ENCODE assay signal across 41 mouse cellular contexts in genomic region chr4:63759931-63760330, GRCm38 (mm10). TPM values are rescaled to one million over a fixed set of nuclear protein-coding genes. Genes with fewer than 3 reads are reported as not detected.
"Had no signal": no experiment of that assay in that cellular context is flagged by ENCODE, and none has a peak within 500 bp of the region (broad histone marks: within the 10 kb centered on the region; RNA-seq: fewer than 3 reads in every experiment).

No protein-coding gene starts in this region.

- H3K4me3 ChIP-seq: heart, embryonic 12.5 days; heart, embryonic 13.5 days; heart, embryonic 15.5 days; hindbrain, embryonic 10.5 days; hindbrain, embryonic 12.5 days; hindbrain, embryonic 15.5 days; intestine, embryonic 15.5 days; kidney, embryonic 15.5 days; layer of hippocampus, adult 2 months; left cerebral cortex, adult 2 months had no signal

- H3K9ac ChIP-seq: heart, embryonic 12.5 days; heart, embryonic 13.5 days; heart, embryonic 15.5 days; hindbrain, embryonic 12.5 days; hindbrain, embryonic 14.5 days; hindbrain, embryonic 15.5 days; intestine, embryonic 15.5 days; kidney, embryonic 15.5 days had no signal

- H3K27ac ChIP-seq: heart, embryonic 13.5 days; heart, embryonic 15.5 days; hindbrain, embryonic 10.5 days; hindbrain, embryonic 12.5 days; hindbrain, embryonic 14.5 days; hindbrain, embryonic 15.5 days; hindbrain, postnatal 0 days; intestine, embryonic 15.5 days; kidney, embryonic 15.5 days; kidney, postnatal 0 days; layer of hippocampus, adult 2 months; left cerebral cortex, adult 2 months had no signal

- DNase-seq: heart, postnatal 14 days; heart, postnatal 36 days; heart, postnatal 4 days; kidney, adult 11 months; kidney, adult 18-20 months; kidney, adult 2 months; kidney, adult 8-10 months; kidney, adult 9 months; kidney, postnatal 10 days; kidney, postnatal 14 days; kidney, postnatal 25 days; kidney, postnatal 36 days; kidney, postnatal 4 days; layer of hippocampus, adult 9-11 months; layer of hippocampus, postnatal 36 days had no signal

- H3K9me3 ChIP-seq: heart, embryonic 12.5 days; heart, embryonic 13.5 days; heart, embryonic 15.5 days; hindbrain, embryonic 10.5 days; hindbrain, embryonic 12.5 days; hindbrain, embryonic 15.5 days; intestine, embryonic 15.5 days; kidney, embryonic 15.5 days had no signal

- ATAC-seq: hindbrain, embryonic 16.5 days; hindbrain, postnatal 0 days; inflammation-experienced regulatory T-cells, adult 6 months; intestine, embryonic 15.5 days; intestine, embryonic 16.5 days; intestine, postnatal 0 days had no signal

- H3K36me3 ChIP-seq: heart, embryonic 12.5 days; heart, embryonic 13.5 days; heart, embryonic 15.5 days; hindbrain, embryonic 10.5 days; hindbrain, embryonic 12.5 days; hindbrain, embryonic 15.5 days; intestine, embryonic 15.5 days; kidney, embryonic 15.5 days had no signal

- H3K4me2 ChIP-seq: heart, embryonic 11.5 days; heart, embryonic 12.5 days; heart, embryonic 13.5 days; heart, embryonic 15.5 days; hindbrain, embryonic 12.5 days; hindbrain, embryonic 14.5 days; hindbrain, embryonic 15.5 days; intestine, embryonic 15.5 days; kidney, embryonic 15.5 days had no signal

- H3K27me3 ChIP-seq: heart, embryonic 15.5 days; hindbrain, embryonic 12.5 days; hindbrain, embryonic 15.5 days; intestine, embryonic 15.5 days had no signal

- H3K4me1 ChIP-seq: heart, embryonic 12.5 days; heart, embryonic 13.5 days; heart, embryonic 15.5 days; hindbrain, embryonic 10.5 days; hindbrain, embryonic 12.5 days; hindbrain, embryonic 15.5 days had no signal

RNA-seq across cellular contexts. Expression of gene Tnfsf15, which starts 15.0 kb away (rescaled TPM):
- total RNA-seq: heart, postnatal 14 days; heart, postnatal 25 days; heart, postnatal 36 days; hematopoietic stem cell, adult 5-6 weeks; layer of hippocampus, adult 18-20 months; layer of hippocampus, adult 2 months; layer of hippocampus, adult 8-10 months; layer of hippocampus, postnatal 10 days; layer of hippocampus, postnatal 14 days; layer of hippocampus, postnatal 25 days; layer of hippocampus, postnatal 36 days had no signal
- polyA plus RNA-seq: heart, embryonic 14.5 days; hindbrain, embryonic 10.5 days; hindbrain, embryonic 14.5 days; hindbrain, embryonic 16.5 days had no signal
